Mouse (Mus musculus): Measurements from ENCODE around the gene Trub1.

Trub1 gene

GRCm38 (mm10) chr19:57536512-57536911, 83.8 kb downstream of the Trub1 start:
- no peak for DNase-seq (ENCODE audit: low read depth, low spot score)
- Histone ChIP-seq H3K36me3 (ENCODE audit: control insufficient read depth, insufficient read depth, low read length, poor library complexity, severe bottlenecking) (no peaks in the 10 kb centered on the region), H3K27me3 (ENCODE audit: control insufficient read depth, insufficient read depth, low read length, poor library complexity, severe bottlenecking) (no peaks in the 10 kb centered on the region)

DNA sequence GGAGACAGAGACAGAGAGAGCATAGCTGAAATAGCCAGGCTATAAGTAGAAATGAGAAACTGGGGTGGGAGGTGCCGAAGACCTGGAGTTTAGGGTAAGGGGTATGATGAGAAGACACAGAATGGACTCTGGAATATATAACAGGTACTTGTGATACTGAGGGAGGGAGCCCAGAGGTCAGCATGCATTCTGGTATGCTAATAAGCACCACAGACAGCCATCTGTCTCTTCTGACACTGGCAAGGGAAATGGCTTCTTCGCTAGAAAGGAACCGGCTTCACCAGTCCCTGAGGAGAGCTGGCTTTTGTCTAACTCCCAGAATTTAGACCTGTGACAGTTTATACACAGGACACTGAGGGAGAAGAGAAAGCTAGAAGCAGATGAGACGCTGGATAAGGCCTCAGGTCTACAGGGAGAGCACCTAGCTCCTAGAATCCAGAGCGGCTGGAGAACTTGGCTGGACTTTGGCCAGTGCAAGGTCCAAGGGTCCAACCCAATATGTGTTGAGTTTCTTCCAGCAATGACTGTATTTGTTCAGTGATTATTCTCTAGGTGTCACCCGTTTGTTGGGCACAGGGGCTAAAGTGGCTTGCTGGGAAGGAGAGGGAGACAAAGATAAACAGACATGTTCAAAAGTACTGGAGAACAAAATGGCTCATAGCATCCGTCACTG, 84.9 kb downstream of the Trub1 start:
- no peak for DNase-seq (ENCODE audit: low read depth, low spot score)
- H3K27me3 ChIP-seq (ENCODE audit: control insufficient read depth, insufficient read depth, low read length, poor library complexity, severe bottlenecking) = no peaks in the 10 kb centered on the region
- H3K36me3 ChIP-seq (ENCODE audit: control insufficient read depth, insufficient read depth, low read length, poor library complexity, severe bottlenecking) = no peaks in the 10 kb centered on the region

- no peaks in the 10 kb centered on the region for H3K27me3 ChIP-seq (ENCODE audit: control insufficient read depth, insufficient read depth, low read length, poor library complexity, severe bottlenecking)
- no peak for DNase-seq (ENCODE audit: low read depth, low spot score)
- no peaks in the 10 kb centered on the region for H3K36me3 ChIP-seq (ENCODE audit: control insufficient read depth, insufficient read depth, low read length, poor library complexity, severe bottlenecking)
Observed at GRCm38 (mm10) chr19:57540118-57540517, 87.4 kb downstream of the Trub1 start.

Measured in splenic B cell, adult 2 months (primary cell).